Mouse (Mus musculus): ENCODE measurements around the gene Actn4. TPM values are rescaled to one million over a fixed set of nuclear protein-coding genes. Genes with fewer than 3 reads are reported as not detected.
A peak's percentile ranks its signal among the peaks of the same experiment; 100 is the strongest.

Actn4 gene
- 10 to 100 TPM; 64.7 to 66.4 TPM for total RNA-seq (2021)
- long read RNA-seq, experiment 1, transcript Actn4-201 (21 exons, 3,877 nt) = major isoform, 41 of 59 reads
- long read RNA-seq, experiment 1, partial matches to known transcripts = 6 of 59 reads
- long read RNA-seq, experiment 1, other reads (novel, unspliced or antisense) = 12 of 59 reads
- long read RNA-seq, experiment 2, transcript Actn4-201 (21 exons, 3,877 nt) = major isoform, 14 of 34 reads
- long read RNA-seq, experiment 2, partial matches to known transcripts = 3 of 34 reads
- long read RNA-seq, experiment 2, other reads (novel, unspliced or antisense) = 17 of 34 reads

DNA sequence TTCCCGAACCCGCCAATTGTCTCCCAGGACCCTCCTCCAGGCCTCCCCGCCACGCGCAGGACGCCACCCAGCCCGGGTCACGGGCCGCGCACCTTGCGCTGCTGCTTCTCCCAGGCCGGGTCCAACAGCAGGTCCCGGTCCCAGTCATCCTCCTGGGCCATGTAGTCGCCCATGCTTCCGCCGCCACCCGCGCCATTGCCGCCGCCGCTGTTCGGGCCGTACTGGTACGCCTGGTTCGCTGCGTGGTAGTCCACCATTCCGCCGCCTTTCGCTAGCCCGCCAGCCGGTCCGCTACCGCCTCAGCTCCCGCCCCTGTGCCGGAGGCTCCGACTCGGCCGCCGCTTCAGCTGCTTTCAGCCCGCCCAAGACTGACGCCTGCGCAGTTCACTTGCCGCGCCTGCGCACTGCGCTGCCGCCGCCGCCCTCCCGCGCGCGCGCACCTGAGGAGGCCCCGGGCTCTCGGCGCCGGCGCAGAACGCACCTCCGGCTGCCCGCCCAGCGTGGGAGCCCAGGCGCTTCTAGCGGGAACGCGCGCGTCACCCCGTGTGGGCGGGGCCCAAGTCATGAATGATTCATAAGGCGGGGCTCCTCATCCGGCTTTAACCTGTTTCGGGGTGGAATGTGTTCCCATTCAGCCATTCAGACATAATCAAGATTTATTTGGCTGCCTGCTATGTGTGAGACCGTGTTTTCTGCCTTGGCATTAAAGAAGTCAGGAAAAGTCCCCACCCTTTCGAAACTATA, at the start of gene Actn4:
Gene Actn4, minus strand, starts transcription at position 414 of the 744 bp plus-strand sequence.
- DNase-seq = peak; percentile 98 to 99

GRCm38 (mm10) chr7:29008714-29009113, 46.6 kb upstream of the Actn4 start:
- DNase-seq = peak in 1 of 2 experiments; percentile 15

DNA sequence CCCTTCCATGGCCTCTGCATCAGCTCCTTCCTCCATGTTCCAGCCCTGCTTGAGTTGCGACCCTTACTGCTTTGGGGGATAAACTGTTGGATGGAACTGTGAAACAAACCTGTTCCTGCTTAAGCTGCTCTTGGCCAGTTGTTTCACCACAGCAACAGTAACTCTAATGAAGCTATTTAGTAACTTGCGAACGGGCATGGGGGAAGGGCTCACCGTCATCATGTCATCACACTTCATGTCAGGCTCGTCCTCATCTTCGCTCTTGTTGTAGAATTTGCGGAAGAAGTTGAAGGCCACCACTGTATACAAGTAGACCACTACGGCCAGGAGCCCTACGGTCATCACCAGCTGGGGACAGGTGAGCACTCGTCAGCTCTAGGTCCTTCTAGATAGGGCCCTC, 46.0 kb upstream of the Actn4 start:
- DNase-seq = no peak

GRCm38 (mm10) chr7:29007224-29008101, 45.3 kb upstream of the Actn4 start:
- DNase-seq = peak in 1 of 2 experiments; percentile 17

DNA sequence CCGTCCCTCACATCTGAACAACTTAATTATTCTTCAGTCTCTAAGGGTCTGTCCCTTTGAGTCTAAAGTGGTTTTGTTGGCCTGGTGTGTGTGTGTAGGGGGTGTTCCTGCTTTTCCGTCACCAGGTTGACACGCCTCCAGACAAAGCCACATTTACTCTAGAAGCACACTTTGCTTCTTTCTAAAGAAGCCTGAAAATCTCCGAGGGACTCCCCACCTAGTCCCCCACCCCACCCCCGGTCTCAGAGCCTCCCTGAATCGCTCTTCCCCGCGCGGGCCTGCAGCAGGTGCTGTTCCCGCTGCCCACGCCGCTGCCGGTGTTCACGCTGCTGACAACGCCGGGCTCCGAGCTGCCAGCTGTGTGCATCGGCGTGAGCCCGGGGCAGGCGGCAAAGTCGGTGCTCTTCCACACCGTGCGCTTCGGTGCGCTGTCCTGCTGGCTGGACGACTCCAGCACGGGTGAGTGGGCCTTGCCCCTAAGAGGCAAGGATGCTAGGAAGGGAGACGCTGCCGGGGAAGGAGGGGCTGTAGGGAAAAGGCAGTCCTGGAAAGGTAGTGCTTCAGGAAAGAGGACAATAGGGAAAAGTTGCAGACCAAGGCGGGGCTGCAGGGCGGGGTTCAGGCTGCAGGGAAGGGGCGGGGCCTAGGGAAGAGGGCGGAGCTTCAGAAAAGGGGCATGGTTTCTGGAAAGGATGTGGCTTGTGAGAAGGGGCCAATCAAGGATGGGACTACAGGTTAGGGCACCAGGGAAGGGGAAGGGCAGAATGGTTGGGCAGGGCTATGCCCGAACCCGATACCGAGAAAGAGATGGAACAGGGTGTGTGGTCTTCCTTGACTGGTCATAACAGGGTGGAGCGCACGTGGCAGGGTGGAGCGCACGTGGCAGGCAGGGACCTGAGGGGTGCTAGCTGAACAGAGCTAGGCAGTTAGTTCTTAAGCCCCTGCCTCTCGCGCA, 38.8 kb upstream of the Actn4 start:
- peak; percentile 49 to 55 for DNase-seq

GRCm38 (mm10) chr7:28993402-28993801, 31.3 kb upstream of the Actn4 start:
- DNase-seq = no peak

DNA sequence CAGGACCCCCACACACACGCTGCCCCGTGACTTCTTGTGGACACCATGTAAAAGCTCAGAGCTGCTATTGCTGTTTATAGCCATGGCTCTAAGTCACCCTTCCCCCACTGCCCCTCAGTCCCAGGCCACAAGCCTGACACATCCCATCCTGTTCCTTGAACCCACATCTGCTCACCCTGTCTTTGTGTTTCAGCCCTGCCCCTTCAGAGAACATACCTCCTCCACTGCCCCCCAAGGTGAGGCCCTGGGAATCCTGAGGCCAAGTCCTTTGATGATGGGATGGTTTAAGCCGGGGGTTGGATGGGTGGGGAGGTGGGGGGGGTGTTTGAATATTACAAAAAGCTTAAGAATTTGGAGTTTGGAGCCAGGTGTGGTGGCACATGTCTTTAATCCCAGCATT, 30.9 kb upstream of the Actn4 start:
- no peak for DNase-seq

DNA sequence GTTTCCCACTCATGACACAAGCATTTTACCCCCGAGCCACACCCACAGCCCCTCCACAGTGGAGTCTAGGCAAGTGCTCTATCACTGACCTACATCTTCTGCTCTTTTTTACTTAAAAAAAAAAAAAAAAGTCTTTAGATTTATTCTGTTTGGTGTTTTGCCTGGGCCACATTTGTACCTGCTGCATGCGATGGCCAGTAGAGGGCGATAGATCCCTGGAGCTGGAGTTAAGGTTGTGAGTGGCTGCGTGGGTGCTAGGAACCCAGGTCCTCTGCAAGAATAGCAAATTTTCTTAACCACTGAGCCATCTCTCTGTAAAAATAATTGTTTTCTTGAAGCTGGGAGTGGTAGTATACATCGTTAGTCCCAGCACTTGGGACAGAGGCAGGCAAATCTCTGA, 29.5 kb upstream of the Actn4 start:
- no peak for DNase-seq

GRCm38 (mm10) chr7:28990766-28991273, 28.7 kb upstream of the Actn4 start:
- no peak for DNase-seq

- no peak for DNase-seq
Measured at GRCm38 (mm10) chr7:28985207-28985606, 23.1 kb upstream of the Actn4 start.

DNA sequence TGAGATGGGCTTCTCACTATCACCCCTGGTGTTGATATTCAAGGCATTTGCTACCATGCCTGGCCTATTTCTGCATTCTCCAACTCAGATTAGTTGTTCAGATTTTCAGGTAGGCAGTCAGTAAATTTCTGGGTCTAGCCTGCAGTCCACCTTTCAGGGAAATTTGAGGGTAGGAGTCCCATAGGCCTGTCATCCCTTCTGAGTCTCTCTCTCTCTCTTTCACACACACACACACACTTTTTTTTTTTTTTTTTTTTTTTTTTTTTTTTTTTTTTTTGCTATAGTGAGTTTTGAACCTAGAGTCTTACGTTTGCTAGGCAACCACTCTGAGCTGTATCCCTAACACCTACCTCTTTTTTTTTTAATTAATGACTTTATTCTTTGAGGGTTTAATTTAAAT, 22.3 kb upstream of the Actn4 start:
- no peak for DNase-seq

DNA sequence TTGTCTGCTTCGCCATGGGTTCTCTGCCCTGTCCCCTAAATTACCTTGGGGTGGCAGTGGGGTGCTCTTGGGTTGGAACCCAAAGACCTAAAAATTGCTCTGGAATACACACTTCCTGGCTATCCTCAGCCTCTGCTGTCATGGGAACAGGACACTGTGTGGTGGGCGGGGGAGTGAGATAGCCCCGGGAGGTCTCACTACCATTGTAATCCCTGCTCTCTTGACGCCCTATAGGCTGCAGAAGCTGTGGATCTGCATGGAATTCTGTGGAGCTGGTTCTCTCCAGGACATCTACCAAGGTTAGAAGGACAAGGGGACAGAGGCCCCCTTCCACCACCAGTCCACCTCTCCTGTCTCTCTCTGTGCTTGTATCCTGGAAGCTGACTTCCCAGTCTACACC, 21.7 kb upstream of the Actn4 start:
- DNase-seq = no peak

DNA sequence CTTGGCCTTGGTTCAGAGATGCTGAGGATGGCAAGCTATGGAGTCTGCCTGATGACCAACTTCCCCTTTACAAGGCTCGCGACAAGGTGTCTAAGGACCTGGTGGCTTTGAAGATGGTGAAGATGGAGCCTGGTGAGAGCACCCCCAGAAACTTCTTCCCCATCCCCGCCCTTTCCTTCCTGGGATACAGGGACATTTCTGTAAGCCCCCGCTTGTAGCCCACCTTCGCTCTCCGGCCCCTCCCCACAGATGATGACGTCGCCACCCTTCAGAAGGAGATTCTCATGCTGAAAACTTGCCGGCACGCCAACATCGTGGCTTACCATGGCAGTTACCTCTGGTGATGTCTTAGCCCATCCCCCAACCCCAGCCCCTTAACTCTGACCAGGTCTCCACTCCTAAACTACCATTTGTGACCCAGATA, 21.0 kb upstream of the Actn4 start:
- no peak for DNase-seq

DNA sequence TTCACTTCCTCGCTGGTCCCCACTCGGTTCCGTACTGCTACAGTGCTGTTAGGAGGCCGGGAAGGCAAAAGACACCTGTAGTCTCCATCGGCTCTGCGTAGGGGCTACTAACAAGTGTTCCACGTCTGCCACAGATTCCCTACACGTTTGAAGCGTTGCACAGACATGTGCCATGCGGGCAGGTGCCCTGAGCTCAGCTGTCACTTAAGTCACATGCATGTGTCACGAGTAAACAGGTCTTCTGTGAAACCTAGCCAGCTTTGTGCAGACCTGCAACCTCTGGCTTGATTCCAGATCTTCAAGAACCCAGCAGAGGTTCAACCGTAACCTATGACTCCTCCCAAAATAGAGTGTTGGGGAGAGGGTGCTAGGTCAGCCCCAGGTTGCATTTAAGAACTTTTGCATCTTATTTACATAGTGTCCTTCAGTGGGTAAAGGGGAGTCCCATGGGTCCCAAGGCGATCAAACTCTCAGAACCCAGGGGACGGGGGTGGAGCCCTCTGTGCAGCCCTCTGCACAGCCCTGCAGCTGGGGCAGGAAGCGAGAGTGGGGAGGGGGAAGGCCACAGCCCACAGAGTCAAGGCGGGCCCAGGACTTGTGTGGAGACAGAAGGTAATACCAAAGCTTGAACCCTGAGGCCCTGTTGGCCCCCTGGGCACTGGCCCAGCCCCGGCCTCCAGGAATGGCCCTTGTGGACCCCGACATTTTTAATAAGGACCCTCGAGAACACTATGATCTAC, 20.3 kb upstream of the Actn4 start:
- DNase-seq = peak; percentile 21 to 67

DNA sequence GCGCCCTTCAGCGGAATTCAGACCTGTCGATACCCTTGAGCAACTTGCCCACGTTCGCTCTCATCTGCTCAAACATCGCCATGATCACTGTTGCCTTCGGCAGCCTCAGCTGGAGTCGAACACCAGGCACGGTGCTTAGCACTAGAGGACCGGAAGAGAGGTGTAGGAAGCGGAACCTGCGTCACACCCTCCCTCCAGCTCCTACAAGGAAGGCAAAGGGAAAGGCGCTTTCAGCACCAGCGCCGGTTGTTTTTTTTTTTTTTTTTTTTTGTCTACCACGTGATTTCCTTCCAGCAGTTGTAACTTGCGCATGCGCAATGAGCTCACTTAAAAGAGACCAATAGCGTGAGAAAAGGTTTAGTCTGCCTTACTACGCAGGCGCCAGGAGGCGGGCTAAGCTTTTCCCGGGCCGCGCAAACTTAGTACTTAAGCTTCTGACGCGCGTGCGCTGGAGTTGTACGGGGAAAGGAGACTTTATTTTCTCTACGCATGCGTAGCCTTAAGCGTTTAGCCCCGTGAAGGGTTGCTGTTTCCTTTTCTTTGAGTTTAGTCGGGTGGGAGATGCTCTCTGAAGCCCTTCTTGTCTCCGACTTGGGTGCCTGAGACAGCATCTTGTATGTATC, 19.6 kb upstream of the Actn4 start, which contains the start of the genes Eif3k and Map4k1:
Gene Eif3k, minus strand, starts transcription at position 214 of the 623 bp plus-strand sequence.
Gene Map4k1, plus strand, starts transcription at position 400 of the 623 bp plus-strand sequence.
- peak; percentile 97 to 98 for DNase-seq

DNA sequence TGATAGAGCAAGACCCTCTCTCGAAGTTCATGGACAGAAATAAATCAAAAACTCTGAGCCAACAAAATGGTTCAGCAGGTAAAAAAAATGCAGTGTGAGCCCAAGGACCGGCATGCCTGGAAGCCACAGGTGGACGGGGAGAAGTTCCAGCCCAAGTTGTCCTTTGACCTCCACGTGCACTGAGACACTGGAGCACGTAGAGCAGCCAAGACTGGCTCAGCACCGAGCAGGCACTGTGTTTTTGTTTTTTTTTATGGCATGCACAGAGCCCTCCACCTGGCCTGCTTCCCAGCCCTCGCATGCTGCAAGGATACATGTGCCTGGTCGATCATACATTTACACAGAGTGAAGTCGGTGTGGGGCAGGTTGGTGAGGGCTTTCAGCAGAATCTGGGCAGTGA, 15.4 kb upstream of the Actn4 start:
- no peak for DNase-seq

- no peak for DNase-seq
Measured at GRCm38 (mm10) chr7:28973025-28973424, 10.9 kb upstream of the Actn4 start.

DNA sequence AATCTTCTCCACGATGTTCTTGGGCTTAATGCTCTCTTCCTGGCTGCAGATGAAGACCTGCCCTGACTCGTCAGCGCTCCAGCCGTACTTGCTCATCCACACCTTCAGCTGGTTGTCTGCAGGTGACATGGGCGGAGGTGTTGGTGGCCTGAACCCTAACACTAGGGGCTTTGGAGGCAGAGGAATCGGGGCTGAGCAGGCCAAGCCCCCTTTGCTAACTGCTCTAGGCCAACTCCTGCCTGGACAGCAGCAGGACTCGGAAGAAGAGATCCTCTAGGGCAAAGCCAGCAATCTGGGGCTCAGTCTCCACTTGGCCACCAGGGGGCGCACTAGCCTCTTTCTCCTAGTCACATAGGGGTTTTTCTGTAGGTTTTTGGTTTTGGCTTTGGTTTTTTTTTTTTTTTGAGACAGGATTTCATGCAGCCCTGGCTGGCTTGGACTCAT, 10.4 kb upstream of the Actn4 start:
- peak; percentile 73 to 87 for DNase-seq

- DNase-seq = peak; percentile 78
Measured at GRCm38 (mm10) chr7:28971770-28972269, 9.7 kb upstream of the Actn4 start.
